ENCODE assay signal across 8 mouse cellular contexts in genomic region chr16:25059504-25059992, GRCm38 (mm10).
DNase-seq lines count a peak whose midpoint lies in the region; ATAC-seq lines count a peak whose summit lies in the region.

No protein-coding gene starts in this region.

- no peak for DNase-seq in neural tube, embryonic 11.5 days (ENCODE audit: low spot score)
- DNase-seq in neural tube, embryonic 10.5 days (ENCODE audit: extremely low spot score, low spot score), result no peak
- DNase-seq in adrenal gland, adult 18-20 months (ENCODE audit: low spot score in 2 of 2), result no peak
- no peak for DNase-seq in left cerebral cortex, postnatal 14 days (ENCODE audit: low spot score in 2 of 2)

- H3K27ac ChIP-seq in neural tube, embryonic 11.5 days (ENCODE audit: low read depth, low read length), result peak overlapping the region; percentile 94
- peak overlapping the region; percentile 99 for H3K27ac ChIP-seq in lung, embryonic 15.5 days
- H3K27ac ChIP-seq in stomach, embryonic 16.5 days (ENCODE audit: low read length), result peak overlapping the region; percentile 98

- H3K9ac ChIP-seq in neural tube, embryonic 11.5 days (ENCODE audit: low read length), result peak overlapping the region; percentile 75
- peak overlapping the region; percentile 64 for H3K9ac ChIP-seq in lung, embryonic 15.5 days
- peak overlapping the region; percentile 79 for H3K9ac ChIP-seq in stomach, embryonic 16.5 days (ENCODE audit: low read length)

- H3K4me3 ChIP-seq in neural tube, embryonic 11.5 days (ENCODE audit: low read depth, low read length), result peak overlapping the region; percentile 61
- H3K4me3 ChIP-seq in lung, embryonic 15.5 days, result peak overlapping the region; percentile 58
- peak overlapping the region; percentile 56 for H3K4me3 ChIP-seq in stomach, embryonic 16.5 days (replicated peaks; ENCODE audit: low read length)

- peak; percentile 35 for ATAC-seq in neural tube, embryonic 11.5 days (ENCODE audit: insufficient read depth, low FRiP score, low TSS enrichment)
- peak; percentile 14 for ATAC-seq in common myeloid progenitor, adult 5-6 weeks (replicated peaks; ENCODE audit: low read depth, poor library complexity, severe bottlenecking)
- peak; percentile 2 to 39; a peak in 1 of 4 replicates for ATAC-seq in hematopoietic stem cell, adult 5-6 weeks (replicated peaks in 1 of 2; ENCODE audit: insufficient read depth in 1 of 2, low FRiP score in 2 of 2, low TSS enrichment in 1 of 2, low read depth in 1 of 2, poor library complexity in 2 of 2, severe bottlenecking in 2 of 2)
- ATAC-seq in lung, embryonic 15.5 days (ENCODE audit: borderline replicate concordance, extremely low read depth, low FRiP score, low TSS enrichment), result peak; percentile 69
- peak; percentile 57 for ATAC-seq in stomach, embryonic 16.5 days (ENCODE audit: insufficient read depth, low FRiP score)

- WGBS in neural tube, embryonic 11.5 days, result under 1% methylated on average over 11 of the region's 12 CpGs
- WGBS in lung, embryonic 15.5 days, result 2% methylated on average over 12 of the region's 12 CpGs
- 1% methylated on average over 12 of the region's 12 CpGs for WGBS in stomach, embryonic 16.5 days

- no peaks in the 10 kb centered on the region for H3K9me3 ChIP-seq in neural tube, embryonic 11.5 days (ENCODE audit: control insufficient read depth, low read length)
- H3K9me3 ChIP-seq in lung, embryonic 15.5 days, result no peaks in the 10 kb centered on the region
- no peaks in the 10 kb centered on the region for H3K9me3 ChIP-seq in stomach, embryonic 16.5 days (replicated peaks; ENCODE audit: control insufficient read depth, low read length)

- no peaks in the 10 kb centered on the region for H3K27me3 ChIP-seq in neural tube, embryonic 11.5 days (ENCODE audit: control insufficient read depth, insufficient read depth, low read length)
- H3K27me3 ChIP-seq in lung, embryonic 15.5 days, result no peaks in the 10 kb centered on the region
- H3K27me3 ChIP-seq in stomach, embryonic 16.5 days (ENCODE audit: control insufficient read depth, insufficient read depth, low read length), result no peaks in the 10 kb centered on the region

- peaks cover 12% of the 10 kb centered on the region for H3K4me1 ChIP-seq in neural tube, embryonic 11.5 days (ENCODE audit: control insufficient read depth, insufficient read depth, low read length)
- H3K4me1 ChIP-seq in lung, embryonic 15.5 days, result peaks cover 24% of the 10 kb centered on the region
- peaks cover 19% of the 10 kb centered on the region for H3K4me1 ChIP-seq in stomach, embryonic 16.5 days (ENCODE audit: control insufficient read depth, insufficient read depth, low read length)

- H3K36me3 ChIP-seq in neural tube, embryonic 11.5 days (ENCODE audit: control insufficient read depth, insufficient read depth, low read length), result no peaks in the 10 kb centered on the region
- H3K36me3 ChIP-seq in lung, embryonic 15.5 days, result no peaks in the 10 kb centered on the region
- H3K36me3 ChIP-seq in stomach, embryonic 16.5 days (ENCODE audit: control insufficient read depth, insufficient read depth, low read length), result no peaks in the 10 kb centered on the region

- peak overlapping the region; percentile 62 for H3K4me2 ChIP-seq in neural tube, embryonic 11.5 days (ENCODE audit: low read depth)
- peak overlapping the region; percentile 68 for H3K4me2 ChIP-seq in lung, embryonic 15.5 days
- H3K4me2 ChIP-seq in stomach, embryonic 16.5 days (ENCODE audit: low read depth, low read length), result peak overlapping the region; percentile 60

- intact Hi-C loops in left cerebral cortex, postnatal 14 days (cut with DNase I), result loop anchor here (2.0 kb wide), 1 partner anchor 777 kb away; no protein-coding TSS in a partner anchor

Comparison
In these comparisons a context has a peak if more than half of its experiments do, and no peak if none do; other contexts are left out.
1. ATAC-seq: peak in every context shown above with its lines; median percentile 69 in lung, embryonic 15.5 days; 57 in stomach, embryonic 16.5 days; 35 in neural tube, embryonic 11.5 days; 20 in hematopoietic stem cell, adult 5-6 weeks; 14 in common myeloid progenitor, adult 5-6 weeks.